Mouse (Mus musculus): ENCODE measurements at regions not wholly inside any gene's neighbourhood (a gene's known extent, or its start where the extent isn't known, plus 50 kb on each side); places are given as distances from the start of the nearest gene placed in this dataset.
"Not testable (repeated sequence)": the region's sequence is repeated elsewhere in the genome, so short reads cannot be mapped to it uniquely, and the experiment has no call there.

DNA sequence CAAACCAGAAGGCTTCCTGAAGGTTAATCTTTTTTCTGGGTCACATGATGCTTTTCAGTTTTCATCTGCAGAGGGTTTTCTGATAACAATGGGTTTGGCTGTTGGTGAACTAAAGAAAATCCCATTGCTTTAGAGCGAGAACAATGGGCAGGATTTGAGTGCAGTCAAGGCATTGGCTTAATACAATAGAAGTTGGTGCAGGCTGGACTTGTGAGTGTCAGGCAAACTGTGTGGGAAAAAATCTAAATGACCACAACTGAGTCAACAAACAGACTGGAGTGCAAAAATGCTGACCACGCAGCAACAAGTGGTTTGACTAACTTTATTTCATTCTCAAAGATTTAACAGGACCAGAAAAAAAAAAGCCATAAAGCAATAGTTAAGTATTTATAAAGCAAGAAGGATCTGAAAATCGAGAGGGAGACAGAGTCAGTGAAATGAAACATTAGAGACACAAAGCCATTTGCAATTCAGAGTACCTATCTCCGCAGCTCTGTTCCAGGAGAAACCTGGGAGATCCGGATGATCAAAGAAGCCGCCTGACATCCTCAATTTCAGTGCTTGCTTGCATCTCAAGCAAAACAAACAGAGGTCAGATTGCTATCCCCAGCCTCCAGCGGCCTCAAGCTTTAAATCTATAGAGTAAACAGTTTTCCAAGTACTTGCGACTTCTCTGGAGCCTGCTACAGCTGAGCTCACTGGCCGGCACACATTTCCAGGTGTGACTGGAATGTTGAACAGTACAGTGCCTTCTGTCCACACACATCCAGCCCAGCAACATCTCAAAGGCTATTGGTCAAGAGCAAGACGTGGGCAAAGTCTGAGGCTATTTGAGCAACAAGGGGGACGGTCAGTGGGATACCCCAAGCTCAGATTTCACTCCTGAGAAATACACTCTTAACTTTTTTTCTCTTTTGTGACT lies 229.5 kb upstream of the Arglu1 start:
- no peak for DNase-seq

DNA sequence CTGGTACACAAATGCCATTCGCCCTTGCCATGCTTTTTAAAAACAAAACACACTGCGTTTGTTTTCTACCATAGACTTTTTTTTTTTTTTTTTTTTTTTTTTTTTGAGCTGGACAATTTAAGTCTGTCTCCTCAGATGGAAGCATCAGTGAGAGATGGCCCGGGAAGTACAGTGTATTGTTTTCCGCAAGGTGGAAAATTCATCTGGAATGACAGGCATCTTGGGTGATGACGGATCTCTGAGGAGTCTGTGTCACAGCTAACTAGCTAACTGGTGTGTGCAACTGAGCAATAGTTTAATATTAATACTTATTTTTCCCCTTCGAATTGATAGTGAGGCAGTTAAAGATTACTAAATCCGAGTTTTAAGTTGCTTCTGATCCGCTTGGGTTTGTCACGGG lies 228.7 kb upstream of the Arglu1 start:
- no peak for DNase-seq

DNA sequence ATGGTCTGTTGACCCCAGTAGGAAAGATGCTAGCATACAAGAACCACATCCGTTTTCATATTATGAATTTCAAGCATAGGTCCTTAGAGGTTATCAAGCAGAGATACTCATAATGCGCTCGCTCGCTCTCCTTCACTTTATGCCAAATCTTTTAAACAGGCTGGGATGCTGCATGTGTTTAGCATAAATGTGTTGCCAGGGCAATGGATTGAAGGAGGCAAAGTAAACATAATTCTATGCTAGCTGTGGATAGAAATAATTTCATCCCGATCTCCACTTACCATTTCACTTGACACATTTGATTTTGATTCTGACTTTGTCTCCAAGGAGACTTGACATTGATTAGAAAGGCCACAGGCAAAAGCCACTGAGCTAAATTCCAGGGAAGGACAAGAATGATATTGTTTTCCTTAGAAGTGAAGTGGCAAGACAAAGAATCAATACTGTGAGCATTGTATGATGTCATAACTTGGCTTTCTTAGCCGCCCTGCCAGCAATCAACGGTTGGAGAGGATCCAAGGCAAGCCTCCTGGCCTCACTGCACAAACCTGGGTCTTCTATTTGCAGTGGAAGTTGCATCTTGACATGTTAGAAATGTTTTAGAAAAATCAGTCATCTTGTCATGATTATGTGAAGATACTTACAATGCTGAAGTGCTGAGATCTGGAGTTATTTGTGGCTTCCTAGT lies 217.3 kb upstream of the Arglu1 start:
- DNase-seq = no peak

DNA sequence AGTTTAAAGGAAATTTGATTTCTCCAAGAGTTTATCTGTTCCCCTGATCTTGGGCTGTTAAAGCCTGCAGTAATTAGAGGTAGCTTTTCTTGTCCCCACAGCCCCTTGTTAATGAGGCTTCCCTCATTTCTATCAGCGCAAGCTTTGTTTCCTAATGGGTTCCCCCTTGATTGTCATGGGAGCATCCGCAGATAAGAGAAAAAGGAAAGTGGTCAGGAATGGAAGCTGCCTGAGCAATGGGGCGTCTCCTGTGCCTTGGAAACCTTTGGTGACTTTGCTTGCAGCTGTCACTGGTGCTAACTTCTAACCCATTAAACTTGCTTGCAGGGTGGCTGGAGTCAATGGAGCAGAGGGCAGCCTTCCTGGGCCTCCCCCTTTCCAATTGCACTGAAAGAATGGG lies 202.7 kb upstream of the Arglu1 start:
- DNase-seq = no peak

DNA sequence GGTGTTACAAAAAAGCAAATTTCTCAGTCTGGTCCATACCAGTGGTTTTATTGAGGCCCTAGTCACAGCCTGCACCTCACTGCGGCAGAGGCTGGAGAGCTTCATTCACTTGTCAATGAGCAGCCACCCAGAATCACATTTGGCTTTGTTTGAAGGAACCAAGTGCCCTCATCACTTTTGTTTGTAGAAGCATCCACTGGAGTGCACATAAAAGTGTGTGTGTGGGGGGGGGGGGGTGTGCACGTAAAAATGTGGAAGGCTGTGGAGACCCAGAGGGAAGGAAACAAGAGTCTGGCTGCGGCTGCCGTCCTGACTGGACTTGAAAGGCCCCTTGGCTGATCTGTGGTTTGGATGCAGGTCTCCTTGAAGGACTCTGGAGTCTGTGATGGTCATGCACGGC lies 187.0 kb upstream of the Arglu1 start:
- no peak for DNase-seq

DNA sequence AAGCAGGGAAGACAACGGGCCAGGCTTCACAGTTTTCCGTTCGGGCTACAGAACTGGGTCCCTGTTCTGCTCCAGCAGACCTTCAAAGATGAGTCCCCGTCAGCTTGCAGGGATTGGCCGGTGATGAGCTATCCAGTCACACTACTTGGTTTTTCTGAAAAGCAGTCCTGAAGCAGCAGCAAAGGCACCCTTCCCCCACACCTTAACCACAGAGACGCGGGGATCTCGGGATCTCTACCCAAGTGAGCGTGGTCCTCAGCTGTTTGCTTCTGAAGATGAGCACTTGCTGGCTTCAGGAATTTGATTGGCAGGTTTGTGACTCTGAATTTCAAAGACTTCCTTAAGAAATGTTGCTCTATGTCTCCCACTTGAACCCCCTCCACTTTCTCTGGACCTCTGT lies 186.6 kb upstream of the Arglu1 start:
- no peak for DNase-seq

DNA sequence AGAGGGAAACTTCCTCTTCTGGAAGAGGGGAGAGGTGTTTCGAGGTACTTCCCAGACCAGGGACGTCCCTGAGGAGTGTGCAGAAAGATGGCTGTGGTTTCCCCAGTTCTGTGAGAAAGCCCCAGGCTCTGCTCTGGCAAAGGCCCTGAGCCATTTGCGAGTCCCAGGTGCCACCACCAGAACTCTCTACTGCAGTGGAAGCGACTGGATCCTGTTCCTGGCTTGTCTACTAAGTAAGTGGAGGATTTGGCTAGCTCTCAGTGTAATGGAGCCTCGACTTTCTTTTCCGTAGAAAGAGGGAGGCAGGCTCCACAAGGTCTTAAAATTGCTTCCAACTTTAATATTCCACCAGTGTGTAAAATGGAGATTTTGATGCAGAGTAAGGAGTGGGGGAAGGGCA lies 186.1 kb upstream of the Arglu1 start:
- no peak for DNase-seq

DNA sequence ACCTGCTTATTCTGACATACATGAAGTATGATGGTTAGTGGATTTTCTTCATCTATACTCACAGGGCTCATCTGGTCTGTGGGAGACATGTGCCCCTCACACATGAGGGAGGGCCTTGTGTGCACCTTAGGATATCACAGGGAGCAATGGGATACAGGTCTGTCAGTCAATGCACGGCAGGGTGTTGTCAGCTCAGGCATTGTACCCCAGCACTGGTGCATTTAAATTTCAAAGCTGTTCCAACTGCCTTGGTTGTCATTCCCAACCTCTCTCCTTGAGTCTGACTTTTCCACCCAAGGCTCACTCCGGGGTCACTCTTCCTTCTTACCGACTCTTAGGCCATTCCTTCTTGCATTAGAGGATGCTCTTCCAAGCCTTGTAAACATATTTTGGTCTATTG lies 181.6 kb upstream of the Arglu1 start:
- no peak for DNase-seq

DNA sequence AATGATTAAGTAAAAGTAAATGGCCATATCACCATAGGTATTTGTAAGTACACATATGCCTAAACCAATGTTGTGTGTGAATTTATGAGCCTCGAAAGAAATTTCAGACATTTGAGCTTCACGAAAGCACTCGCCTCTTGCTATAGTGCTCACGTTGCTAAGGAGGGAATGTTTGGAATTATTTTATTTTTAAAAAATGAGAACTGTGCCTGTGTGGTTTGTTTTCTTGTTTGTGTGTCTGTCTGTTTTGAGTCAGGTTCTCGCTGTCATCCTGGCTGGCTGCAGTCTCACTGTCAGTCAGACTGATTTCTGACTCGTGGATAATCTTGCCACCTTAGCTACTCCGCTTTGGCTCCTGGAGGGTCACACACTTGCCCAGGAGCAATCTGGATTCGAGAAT lies 180.7 kb upstream of the Arglu1 start:
- DNase-seq = no peak

DNA sequence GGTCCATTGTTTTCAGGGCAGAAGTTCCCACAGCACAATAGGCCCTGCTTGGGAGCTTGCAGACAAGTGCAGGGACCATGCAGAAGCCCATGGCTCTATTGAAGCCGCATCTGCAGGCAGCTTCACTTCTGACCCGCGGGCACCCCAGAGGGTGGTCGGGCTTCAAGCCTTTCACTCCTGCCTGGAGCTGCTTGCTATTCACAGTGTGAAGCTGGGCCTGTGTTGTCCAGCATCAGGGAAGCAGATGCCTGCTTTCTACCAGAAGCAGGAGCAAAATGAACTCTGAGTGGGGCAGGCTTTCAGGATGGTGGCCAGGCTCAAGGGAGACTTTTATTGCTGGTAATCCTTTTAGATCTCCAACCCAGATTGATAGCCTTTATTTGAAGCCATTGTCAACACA lies 180.2 kb upstream of the Arglu1 start:
- no peak for DNase-seq

DNA sequence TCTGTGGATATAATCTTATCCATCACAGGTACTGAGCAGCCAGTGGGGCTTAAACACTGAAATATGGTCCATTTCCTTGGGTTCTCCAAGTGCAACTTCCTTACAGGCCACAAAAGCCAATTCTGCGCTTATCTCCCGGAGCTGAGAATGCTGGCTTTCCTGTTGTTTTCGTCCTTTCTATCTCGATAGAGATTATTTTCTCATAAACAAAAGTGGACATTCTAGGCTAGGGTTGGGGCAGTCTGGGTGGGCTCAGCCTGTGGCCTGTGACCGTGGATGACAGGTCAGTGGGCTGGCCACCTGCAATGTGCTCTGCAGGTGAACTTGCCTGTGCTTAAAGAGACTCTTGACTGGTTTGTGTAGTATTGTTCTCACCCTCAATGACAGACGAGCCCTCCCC lies 179.0 kb upstream of the Arglu1 start:
- DNase-seq = no peak

DNA sequence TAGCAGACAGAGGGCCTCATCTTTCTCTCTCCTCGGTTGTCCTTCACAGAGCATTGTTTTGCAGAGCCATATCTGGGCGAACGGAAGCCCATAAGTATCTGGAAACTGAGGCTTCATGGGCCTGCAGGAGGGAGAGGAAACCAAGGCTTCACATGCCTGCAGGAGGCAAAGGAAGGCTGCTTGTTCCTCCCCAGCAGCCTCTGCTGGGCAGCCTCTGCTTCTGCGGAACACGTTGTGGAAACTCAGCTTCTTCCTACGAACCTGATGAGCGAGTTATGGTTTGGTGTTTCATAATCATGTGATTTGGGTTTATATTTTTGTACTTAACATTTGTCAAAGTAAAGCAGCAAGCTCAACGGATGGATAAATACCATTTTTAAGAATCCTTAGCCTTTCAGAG lies 177.6 kb upstream of the Arglu1 start:
- no peak for DNase-seq

DNA sequence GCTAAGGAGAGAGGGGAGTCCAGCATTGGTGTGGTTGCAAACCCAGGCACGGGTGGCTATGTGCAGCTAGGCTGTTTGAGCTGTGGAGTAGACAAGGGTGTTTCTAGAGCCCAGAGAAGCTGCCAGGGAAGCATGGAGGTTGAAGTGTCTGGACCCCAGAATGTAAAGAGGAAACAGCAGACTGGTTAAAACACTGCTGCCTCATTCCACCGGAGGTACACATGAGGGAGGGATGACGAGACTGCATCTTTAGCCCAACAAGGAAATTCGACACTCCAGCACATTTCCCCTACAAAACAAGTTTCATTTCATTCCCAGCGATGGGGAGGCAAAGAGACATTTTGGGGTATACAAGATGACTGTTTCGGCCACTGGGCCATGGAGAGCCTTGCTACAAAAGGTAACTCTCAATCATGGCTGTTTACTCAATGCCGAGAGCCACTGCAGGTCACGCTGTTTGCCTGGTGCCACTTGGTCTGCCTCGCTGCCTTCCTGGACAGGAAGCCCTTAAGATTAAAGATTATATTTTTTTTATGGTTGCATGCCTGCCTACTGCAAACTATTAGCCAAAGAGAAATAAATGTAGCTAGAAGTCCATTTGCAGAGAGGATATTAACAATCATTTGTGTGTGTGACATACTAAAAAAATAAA lies 176.9 kb upstream of the Arglu1 start:
- no peak for DNase-seq

DNA sequence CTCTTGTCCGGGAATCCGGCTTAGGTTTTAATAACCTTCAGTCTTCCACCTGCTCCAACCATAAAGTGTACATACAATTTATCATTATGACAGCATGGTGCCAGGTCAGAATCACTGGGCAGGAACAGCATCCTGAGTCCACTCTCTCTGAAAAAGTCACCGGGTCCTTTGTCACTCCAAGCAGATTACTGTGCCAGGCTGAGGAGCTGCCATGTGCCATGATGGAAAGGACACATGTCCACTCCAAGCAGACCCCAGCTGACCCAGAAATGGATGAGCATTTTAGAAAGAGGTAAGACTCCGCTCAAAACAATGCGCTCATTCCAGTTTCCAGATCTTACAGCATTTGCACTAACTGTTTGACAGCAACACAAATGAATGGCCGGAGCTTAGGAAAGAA lies 172.4 kb upstream of the Arglu1 start:
- DNase-seq = no peak

DNA sequence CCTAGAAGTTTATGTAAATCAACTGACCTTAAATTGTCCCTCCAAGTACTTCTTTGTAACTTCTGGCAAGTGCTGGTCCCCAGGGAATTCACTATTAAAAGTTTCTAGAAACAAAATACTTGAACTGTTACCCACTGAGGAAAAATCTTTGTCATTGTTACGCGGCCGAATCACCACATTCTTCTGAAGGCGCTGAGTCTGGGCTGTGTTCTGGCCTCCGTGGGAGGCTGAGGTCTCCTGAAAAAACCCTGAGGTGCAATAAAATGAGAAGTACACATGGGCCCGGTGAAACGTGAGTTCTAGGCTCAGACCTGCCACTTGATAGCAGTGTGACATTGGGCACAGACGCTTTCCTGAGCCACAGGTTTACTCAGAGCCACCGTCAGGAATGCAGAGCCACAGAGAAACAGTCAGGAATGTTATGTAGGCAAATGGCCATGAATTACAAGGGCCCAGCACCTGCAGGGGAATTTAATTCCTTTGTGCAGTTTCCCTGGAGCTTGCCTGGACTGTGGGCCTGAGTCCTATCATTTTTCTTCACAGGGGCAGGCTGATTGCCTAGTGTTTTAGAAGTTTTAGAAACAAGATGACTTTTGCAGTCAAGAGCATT lies 171.1 kb upstream of the Arglu1 start:
- no peak for DNase-seq

DNA sequence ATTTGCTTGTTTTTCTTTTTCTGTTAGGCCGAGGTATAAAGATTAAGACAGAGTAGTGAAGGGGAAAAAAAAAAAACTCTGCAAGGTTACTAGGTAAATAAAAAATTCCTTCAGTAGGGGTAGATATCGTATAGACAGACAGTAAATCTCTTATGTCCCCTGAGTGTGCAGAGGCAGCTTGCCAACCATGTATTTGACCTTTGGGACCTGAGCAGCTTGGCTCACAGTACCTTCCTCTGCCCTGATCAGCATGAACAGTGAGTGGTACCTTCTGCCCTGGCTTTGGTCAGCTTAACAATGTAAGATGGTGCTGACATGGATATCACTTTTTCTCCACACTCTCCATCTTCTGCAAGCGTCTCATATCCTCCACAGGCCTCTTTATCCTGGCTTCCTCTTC lies 168.3 kb upstream of the Arglu1 start:
- no peak for DNase-seq

DNA sequence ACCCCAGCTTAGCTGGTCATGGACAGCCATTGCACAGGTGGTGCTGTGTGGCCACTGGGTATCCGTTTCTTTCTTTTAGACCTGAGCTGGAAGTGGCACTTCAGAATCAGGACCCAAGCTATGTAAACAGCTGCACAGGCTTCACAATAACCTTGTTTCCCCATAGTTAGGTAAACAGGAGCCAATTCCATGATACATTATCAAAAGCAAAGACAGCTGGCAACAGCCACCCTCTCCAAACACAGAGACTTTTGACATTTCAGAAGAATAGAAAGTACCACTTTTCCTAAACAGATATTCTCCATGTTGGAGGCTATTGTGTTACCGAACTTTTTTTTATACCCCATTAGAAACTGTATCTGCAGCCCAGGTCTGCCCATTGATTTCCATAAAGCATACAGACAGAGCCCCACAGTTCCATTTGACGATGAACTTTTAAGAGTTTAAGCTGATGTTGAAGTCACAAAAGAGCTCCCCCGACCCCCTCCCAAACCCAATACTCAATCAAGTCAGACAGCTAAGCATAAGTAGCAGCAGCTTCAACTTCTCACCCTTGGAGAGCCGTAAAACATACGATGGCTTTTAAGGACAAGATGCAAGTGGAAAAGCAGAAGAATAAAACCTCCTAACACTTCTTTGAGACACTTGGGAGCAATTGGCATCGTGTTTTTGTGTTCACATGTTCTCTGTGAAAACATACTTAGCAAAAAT lies 162.5 kb upstream of the Arglu1 start:
- DNase-seq = no peak

DNA sequence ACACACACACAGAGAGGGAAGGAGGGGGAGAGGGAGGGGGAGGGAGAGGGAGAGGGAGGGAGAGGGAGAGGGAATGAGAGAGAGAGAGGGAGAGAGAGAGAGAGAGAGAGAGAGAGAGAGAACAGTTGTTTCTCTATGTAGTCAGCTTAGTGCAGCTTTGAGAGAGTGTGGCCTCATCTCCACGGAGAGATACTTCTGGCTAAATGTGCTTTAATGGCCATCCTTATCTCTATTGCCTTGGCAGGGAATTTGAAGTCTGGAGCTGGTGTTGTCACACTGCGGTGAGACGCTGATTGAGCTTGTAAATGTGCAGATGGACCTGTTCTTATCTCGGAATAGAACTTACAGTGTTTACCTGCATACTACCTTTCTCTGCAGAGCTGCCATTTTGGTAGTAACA lies 160.9 kb upstream of the Arglu1 start:
- no peak for DNase-seq

DNA sequence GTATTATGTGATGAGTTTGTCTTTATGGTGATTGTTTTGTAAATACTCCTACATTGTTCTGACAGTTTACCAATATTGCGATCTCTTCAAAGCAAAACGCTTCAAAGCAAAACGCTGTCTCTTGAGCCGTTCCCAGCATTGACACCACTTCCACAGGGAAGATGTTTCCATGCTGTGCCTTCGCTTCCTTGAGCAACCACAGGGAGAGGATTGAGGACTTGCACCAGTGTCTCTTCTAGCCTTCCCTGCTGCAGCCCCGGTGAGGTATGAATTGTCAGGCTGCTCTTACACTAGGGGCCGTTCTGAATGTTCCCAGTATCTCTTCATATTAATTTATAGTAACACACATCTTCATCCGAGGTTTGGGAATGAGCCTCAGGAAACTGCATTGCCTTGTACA lies 160.4 kb upstream of the Arglu1 start:
- DNase-seq = no peak

DNA sequence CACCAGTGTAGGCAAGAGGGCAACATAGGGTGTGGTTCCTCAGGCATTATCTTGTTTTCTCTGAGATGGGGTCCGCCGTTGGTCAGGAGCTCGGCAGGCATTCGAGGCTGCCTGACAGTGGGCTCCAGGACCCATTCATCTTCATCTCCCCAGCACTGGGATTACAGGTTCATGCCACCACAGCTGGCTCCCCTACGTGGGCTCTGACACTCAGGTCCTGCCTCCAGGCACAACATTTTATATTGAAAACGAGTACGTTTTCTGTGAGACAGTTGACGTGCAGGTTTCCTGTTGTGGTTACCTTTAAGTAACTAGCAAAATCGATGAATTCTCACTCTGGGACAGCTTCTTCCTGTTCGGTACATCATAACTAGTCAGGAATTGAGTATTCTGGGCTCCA lies 157.3 kb upstream of the Arglu1 start:
- DNase-seq = no peak

DNA sequence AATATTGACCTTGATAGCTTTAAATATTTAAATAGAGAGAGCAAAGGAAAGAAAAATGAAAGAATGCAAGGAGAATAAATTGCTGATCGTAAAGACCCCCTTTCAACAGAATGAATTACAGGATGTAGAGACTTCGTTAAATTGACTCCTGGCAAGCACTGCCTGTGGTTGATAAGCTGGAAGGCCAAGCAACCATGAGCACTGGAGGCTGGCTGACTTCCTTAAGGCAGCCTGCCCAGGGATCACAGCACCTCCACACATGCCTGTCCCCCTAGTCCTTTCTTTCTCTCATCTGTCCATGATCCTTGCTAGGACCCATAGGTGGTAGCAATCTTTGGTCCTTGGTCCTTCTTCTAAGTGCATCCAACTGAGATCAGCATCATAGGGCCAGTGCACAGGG lies 152.0 kb upstream of the Arglu1 start:
- no peak for DNase-seq

DNA sequence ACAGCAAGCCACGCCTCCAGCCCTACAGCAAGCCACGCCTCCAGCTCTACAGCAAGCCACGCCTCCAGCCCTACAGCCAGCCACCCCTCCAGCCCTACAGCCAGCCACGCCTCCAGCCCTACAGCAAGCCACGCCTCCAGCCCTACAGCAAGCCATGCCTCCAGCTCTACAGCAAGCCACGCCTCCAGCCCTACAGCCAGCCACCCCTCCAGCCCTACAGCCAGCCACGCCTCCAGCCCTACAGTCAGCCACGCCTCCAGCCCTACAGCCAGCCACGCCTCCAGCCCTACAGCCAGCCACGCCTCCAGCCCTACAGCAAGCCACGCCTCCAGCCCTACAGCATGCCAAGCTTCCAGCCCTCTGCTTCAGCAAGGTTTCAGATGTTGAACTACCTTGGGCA lies 145.8 kb upstream of the Arglu1 start:
- not testable (repeated sequence) for DNase-seq
